In the genomic region with DNA sequence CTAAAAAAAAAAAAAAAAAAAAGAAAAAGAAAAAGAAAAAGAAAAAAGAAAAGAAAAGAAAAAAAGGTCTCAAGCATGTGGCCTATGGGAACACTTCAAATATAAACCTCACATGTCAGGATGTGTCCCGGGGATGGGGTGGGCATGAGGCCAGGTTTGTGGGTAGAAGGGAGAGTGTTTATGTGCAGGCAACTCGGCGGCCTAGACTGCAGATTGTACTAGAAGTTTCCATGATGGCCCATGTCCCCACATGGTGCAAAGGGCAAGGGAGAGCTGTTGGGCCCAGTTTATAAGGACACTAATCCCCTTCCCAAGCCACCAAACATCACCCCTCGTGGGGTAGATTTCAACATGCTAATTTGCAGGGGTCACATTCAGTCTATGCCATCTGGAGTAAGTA, we compare ENCODE assay signal across 17 mouse cellular contexts. TPM values are rescaled to one million over a fixed set of nuclear protein-coding genes. Genes with fewer than 3 reads are reported as not detected.
DNase-seq lines count a peak whose midpoint lies in the region; ATAC-seq and TF ChIP-seq lines count a peak whose summit lies in the region.
"Had no signal": no experiment of that assay in that cellular context is flagged by ENCODE, and none has a peak within 500 bp of the region (broad histone marks: within the 10 kb centered on the region; RNA-seq: fewer than 3 reads in every experiment).

No protein-coding gene starts in this region.

- 68% methylated on average over 4 of the region's 4 CpGs for WGBS in lung, embryonic 14.5 days

- no peak for TF ChIP-seq CTCF in lung, embryonic 14.5 days (IDR thresholded peaks at IDR 0.05; ENCODE audit: low read depth)

- no peak overlapping the region for H3K9ac ChIP-seq in lung, embryonic 14.5 days
- H3K9ac ChIP-seq: embryonic facial prominence, embryonic 12.5 days; forebrain, embryonic 13.5 days; forebrain, embryonic 15.5 days; forebrain, postnatal 0 days had no signal

- H3K27me3 ChIP-seq in lung, embryonic 14.5 days (ENCODE audit: insufficient read depth, low read length): no peaks in the 10 kb centered on the region
- H3K27me3 ChIP-seq: forebrain, embryonic 13.5 days; forebrain, embryonic 15.5 days had no signal

- H3K36me3 ChIP-seq in lung, embryonic 14.5 days (ENCODE audit: insufficient read depth): no peaks in the 10 kb centered on the region
- H3K36me3 ChIP-seq: embryonic facial prominence, embryonic 10.5 days; embryonic facial prominence, embryonic 12.5 days; forebrain, embryonic 15.5 days had no signal

- H3K27ac ChIP-seq in lung, embryonic 14.5 days (ENCODE audit: low read depth): no peak overlapping the region
- H3K27ac ChIP-seq: embryonic facial prominence, embryonic 10.5 days; embryonic facial prominence, embryonic 12.5 days; forebrain, embryonic 13.5 days; forebrain, embryonic 15.5 days had no signal

- H3K4me1 ChIP-seq in lung, embryonic 14.5 days (ENCODE audit: insufficient read depth): no peaks in the 10 kb centered on the region
- H3K4me1 ChIP-seq: forebrain, embryonic 13.5 days; forebrain, embryonic 15.5 days had no signal

- no peaks in the 10 kb centered on the region for H3K9me3 ChIP-seq in lung, embryonic 14.5 days (ENCODE audit: low read depth, low read length)
- H3K9me3 ChIP-seq: embryonic facial prominence, embryonic 10.5 days; embryonic facial prominence, embryonic 12.5 days; forebrain, embryonic 13.5 days; forebrain, embryonic 15.5 days had no signal

- H3K4me2 ChIP-seq in lung, embryonic 14.5 days: no peak overlapping the region
- H3K4me2 ChIP-seq: embryonic facial prominence, embryonic 12.5 days; forebrain, embryonic 13.5 days; forebrain, embryonic 15.5 days had no signal

- peak; percentile 10 to 20 for DNase-seq in cerebellum, postnatal 14 days
- DNase-seq in cerebellum, adult 11 months: no peak
- DNase-seq in lung, embryonic 14.5 days: peak; percentile 19
- no peak for DNase-seq in lung, adult 18-20 months
- DNase-seq in 3T3-L1 (ENCODE audit: low read depth, low spot score) (peak; percentile 10), 416B (ENCODE audit: low read depth) (peak; percentile 6)
- no peak for DNase-seq in frontal cortex, postnatal 14 days (ENCODE audit: low spot score in 2 of 2)
- DNase-seq: adrenal gland, adult 8-10 months; adrenal gland, postnatal 14 days; adrenal gland, postnatal 36 days; cerebellum, adult 18-20 months; cerebellum, adult 8-10 months; forebrain, postnatal 0 days had no signal

- H3K4me3 ChIP-seq in lung, embryonic 14.5 days (ENCODE audit: low read depth, low read length): no peak overlapping the region
- H3K4me3 ChIP-seq: embryonic facial prominence, embryonic 10.5 days; embryonic facial prominence, embryonic 12.5 days; forebrain, embryonic 13.5 days; forebrain, embryonic 15.5 days had no signal

- ATAC-seq in lung, embryonic 14.5 days (ENCODE audit: insufficient read depth): no peak
- ATAC-seq: forebrain, embryonic 13.5 days; forebrain, embryonic 15.5 days; forebrain, postnatal 0 days had no signal

RNA-seq across cellular contexts. Expression of a gene that starts 28.2 kb away (rescaled TPM):
- 41.3 and 42.1 TPM in 2 replicates for polyA plus RNA-seq in lung, embryonic 14.5 days (2014; fragmentation: Nextera tagmentation; extraction: Ambion mirVana)

Comparison
In these comparisons a context has a peak if more than half of its experiments do, and no peak if none do; other contexts are left out.
1. DNase-seq: peak in cerebellum, postnatal 14 days (2 of 2), lung, embryonic 14.5 days (single experiment), 3T3-L1 (single experiment) and 416B (single experiment); none in cerebellum, adult 11 months (single experiment), lung, adult 18-20 months (0 of 2) and frontal cortex, postnatal 14 days (0 of 2).